Mouse (Mus musculus): ENCODE data around the gene Vill. TPM values are rescaled to one million over a fixed set of nuclear protein-coding genes. Genes with fewer than 3 reads are reported as not detected.

The Vill gene
- polyA plus RNA-seq, 1 experiment from 2014 or later = 9.0 TPM

DNA sequence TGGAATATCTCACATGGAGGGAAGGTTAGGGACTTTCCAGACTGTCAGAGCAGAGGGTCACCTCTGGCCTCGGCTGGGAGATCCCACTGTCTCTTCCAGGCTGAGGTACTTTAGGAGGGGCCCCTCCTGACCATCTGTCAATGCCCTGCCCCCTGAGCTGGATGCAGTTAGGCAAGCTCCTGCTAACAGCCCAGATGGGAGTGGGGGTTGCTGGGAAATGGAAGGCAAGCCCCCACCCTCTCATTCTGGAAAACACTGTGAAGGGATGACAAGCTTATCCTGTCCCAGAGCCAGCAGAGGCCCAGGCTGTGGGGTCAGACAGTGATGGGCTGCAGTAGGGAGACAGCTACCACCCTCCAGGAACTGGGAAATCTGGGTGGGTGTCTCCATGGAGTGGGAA is 33.9 kb downstream of the Vill start:
- H3K4me3 ChIP-seq (ENCODE audit: low read length) = no peak overlapping the region
- H3K9me3 ChIP-seq (replicated peaks; ENCODE audit: control insufficient read depth, low read length) = no peaks in the 10 kb centered on the region
- H3K27ac ChIP-seq (ENCODE audit: low read length) = no peak overlapping the region
- 31% methylated on average over 1 of the region's 1 CpGs for WGBS
- no peaks in the 10 kb centered on the region for H3K36me3 ChIP-seq (ENCODE audit: control insufficient read depth, insufficient read depth)
- peak; percentile 14; the same call in 1 of the 2 replicates for ATAC-seq (replicated peaks; ENCODE audit: extremely low read depth, insufficient read depth, low FRiP score)
- peaks cover 25% of the 10 kb centered on the region for H3K4me1 ChIP-seq (ENCODE audit: control insufficient read depth, insufficient read depth, low read length)
- no peaks in the 10 kb centered on the region for H3K27me3 ChIP-seq (ENCODE audit: control insufficient read depth, insufficient read depth, low read length)
- no peak overlapping the region for H3K4me2 ChIP-seq (ENCODE audit: low read depth, low read length)
- H3K9ac ChIP-seq (ENCODE audit: low read length) = no peak overlapping the region

DNA sequence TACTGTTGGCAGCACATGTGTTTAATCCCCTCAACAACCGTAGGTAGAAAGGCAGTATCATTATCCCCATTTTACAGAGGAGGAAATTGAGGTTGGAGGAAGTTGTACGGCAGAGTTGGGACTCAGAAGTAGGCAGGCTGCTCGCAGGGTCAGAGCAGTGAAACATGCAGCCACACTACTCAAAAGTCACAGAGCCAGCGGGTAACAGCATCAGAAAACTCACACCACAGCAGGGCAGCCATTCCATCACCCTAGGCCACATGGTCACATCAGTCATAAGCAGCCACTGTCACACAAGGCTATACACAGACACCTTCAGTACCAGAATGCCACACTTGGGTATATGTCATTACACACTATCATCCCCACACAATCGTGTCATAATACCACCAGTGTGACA is 34.7 kb downstream of the Vill start:
- peaks cover 33% of the 10 kb centered on the region for H3K4me1 ChIP-seq (ENCODE audit: control insufficient read depth, insufficient read depth, low read length)

DNA sequence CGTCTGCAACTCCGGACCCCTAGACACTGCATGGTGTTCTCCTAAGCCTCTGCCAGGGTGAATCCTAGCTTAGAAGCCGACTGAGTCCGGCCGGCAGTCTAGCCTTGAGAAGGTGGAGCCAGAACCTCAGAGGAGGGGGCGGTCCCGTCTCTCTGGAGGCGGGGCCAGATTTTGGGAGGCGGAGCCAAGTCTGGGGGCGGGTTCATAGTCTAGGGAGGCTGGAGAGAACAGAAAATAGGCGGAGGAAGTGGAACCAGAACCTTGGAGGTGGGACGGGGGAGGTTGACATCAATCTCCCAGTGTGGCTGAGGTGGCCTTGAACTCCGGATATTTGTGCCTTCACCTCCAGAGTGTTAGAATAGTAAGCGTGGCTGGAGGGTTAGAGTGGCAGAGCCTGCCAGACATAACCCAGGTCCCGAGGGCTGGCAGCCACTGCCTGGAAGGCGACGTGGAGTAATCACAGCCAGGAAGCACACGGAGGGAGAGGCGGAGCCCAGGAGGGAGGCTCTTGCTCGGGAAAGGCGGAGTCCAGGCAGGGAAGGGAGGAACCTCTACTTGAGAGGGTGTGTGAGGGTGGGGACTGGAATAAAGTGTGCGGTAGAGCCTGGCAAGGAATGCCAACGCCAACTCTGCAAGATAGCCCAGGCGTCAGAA is 35.7 kb downstream of the Vill start:
- Histone ChIP-seq H3K9ac (ENCODE audit: low read length) (peak overlapping the region; percentile 60), H3K4me2 (ENCODE audit: low read depth, low read length) (peak overlapping the region; percentile 65), H3K4me3 (ENCODE audit: low read length) (peak overlapping the region; percentile 44), H3K36me3 (ENCODE audit: control insufficient read depth, insufficient read depth) (no peaks in the 10 kb centered on the region), H3K27ac (ENCODE audit: low read length) (peak overlapping the region; percentile 67), H3K27me3 (ENCODE audit: control insufficient read depth, insufficient read depth, low read length) (no peaks in the 10 kb centered on the region), H3K4me1 (ENCODE audit: control insufficient read depth, insufficient read depth, low read length) (peaks cover 33% of the 10 kb centered on the region), H3K9me3 (replicated peaks; ENCODE audit: control insufficient read depth, low read length) (no peaks in the 10 kb centered on the region)
- peak; percentile 73 for ATAC-seq (replicated peaks; ENCODE audit: extremely low read depth, insufficient read depth, low FRiP score)
- 1% methylated on average over 24 of the region's 24 CpGs for WGBS

More for the DNA sequence above, 34.7 kb downstream of the Vill start:
- ATAC-seq (replicated peaks; ENCODE audit: extremely low read depth, insufficient read depth, low FRiP score) = no peak
- no peaks in the 10 kb centered on the region for H3K9me3 ChIP-seq (replicated peaks; ENCODE audit: control insufficient read depth, low read length)
- peak overlapping the region; percentile 65 for H3K4me2 ChIP-seq (ENCODE audit: low read depth, low read length)
- H3K9ac ChIP-seq (ENCODE audit: low read length) = no peak overlapping the region
- peak overlapping the region; percentile 44; the same call in 1 of the 2 replicates for H3K4me3 ChIP-seq (ENCODE audit: low read length)
- H3K27me3 ChIP-seq (ENCODE audit: control insufficient read depth, insufficient read depth, low read length) = no peaks in the 10 kb centered on the region
- no peaks in the 10 kb centered on the region for H3K36me3 ChIP-seq (ENCODE audit: control insufficient read depth, insufficient read depth)
- no peak overlapping the region for H3K27ac ChIP-seq (ENCODE audit: low read length)
- 85% methylated on average over 5 of the region's 5 CpGs for WGBS

DNA sequence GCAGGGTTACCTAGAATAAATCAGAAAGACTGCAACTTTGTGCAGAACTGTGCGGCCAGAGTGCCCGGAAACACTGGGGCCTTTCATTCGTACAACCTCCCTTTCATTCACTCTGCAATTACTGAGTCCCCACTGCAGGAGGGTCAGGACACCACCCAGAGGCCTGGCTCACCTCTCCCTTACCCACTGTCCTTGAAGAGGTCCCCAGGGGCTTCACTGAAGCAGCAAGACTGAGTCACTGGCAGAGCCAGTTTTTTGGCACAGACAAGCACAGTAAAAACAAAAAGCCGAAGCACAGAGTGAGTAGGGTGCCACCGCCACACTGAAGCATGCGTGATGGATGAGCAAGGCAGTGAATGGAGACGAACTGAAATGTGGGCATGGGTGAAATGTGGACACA is 36.9 kb downstream of the Vill start:
- H3K27ac ChIP-seq (ENCODE audit: low read length) = no peak overlapping the region
- H3K9ac ChIP-seq (ENCODE audit: low read length) = no peak overlapping the region
- no peak for ATAC-seq (replicated peaks; ENCODE audit: extremely low read depth, insufficient read depth, low FRiP score)
- peaks cover 39% of the 10 kb centered on the region for H3K4me1 ChIP-seq (ENCODE audit: control insufficient read depth, insufficient read depth, low read length)
- no peaks in the 10 kb centered on the region for H3K9me3 ChIP-seq (replicated peaks; ENCODE audit: control insufficient read depth, low read length)
- H3K36me3 ChIP-seq (ENCODE audit: control insufficient read depth, insufficient read depth) = no peaks in the 10 kb centered on the region
- 73% methylated on average over 7 of the region's 7 CpGs for WGBS
- no peaks in the 10 kb centered on the region for H3K27me3 ChIP-seq (ENCODE audit: control insufficient read depth, insufficient read depth, low read length)
- H3K4me2 ChIP-seq (ENCODE audit: low read depth, low read length) = no peak overlapping the region
- no peak overlapping the region for H3K4me3 ChIP-seq (ENCODE audit: low read length)

DNA sequence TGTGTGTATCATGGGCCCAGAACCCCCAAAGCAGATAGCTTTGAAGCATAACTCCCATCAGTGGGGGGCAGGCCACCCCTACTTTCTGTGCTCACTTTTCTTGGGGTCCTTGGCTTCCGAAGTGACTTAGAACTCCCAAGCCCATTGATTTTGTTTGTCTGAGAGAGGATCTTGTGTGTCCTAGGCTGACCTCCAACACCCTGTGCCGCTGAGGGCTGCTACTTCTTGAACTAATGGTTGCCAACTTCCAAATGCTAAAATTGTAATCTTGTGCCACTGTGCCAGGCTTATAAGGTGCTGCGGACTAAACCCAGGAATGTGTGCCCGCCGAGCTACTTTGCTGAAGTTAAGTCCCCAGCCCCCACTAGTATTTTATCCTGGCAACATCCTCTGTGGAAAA is 37.9 kb downstream of the Vill start:
- peaks cover 37% of the 10 kb centered on the region for H3K4me1 ChIP-seq (ENCODE audit: control insufficient read depth, insufficient read depth, low read length)

DNA sequence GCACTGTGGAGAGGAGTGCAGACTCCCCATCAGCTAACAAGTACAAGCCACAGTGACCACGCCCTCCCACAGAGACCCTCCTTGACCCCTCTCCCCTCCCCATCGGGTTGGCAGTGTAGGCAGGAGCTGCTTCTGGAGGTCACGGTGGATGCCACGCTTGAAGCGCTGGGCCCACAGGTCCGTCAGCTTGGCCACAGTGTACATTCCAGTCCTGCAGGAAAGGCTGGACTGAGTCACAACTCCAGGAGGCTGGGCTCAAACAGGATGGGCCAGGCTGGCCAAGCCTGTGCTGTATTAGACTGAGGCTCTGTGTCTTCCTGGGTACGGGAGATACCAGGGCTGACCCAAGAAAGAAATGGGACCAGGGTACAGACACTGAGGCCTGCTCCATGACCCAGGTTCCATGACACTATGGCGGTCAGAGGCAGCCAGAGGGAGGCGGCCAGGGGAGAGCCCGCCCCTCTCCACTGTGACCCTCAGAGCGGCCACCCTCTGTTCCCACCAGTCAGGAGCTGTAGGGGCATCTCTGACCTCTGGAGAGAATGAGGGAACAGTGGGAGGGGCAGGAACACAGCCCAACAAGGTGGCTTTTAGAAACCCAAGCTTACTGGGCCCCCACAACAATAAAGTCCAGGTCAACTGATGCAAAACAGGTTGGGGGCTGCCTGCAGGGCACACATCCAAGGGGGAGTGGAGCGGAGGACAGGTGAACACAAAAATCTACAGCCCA is 39.2 kb downstream of the Vill start:
- H3K4me2 ChIP-seq (ENCODE audit: low read depth, low read length) = peak overlapping the region; percentile 93
- H3K9me3 ChIP-seq (replicated peaks; ENCODE audit: control insufficient read depth, low read length) = no peaks in the 10 kb centered on the region
- WGBS = 70% methylated on average over 12 of the region's 12 CpGs
- no peaks in the 10 kb centered on the region for H3K36me3 ChIP-seq (ENCODE audit: control insufficient read depth, insufficient read depth)
- H3K4me3 ChIP-seq (ENCODE audit: low read length) = peak overlapping the region; percentile 76
- no peak overlapping the region for H3K9ac ChIP-seq (ENCODE audit: low read length)
- no peaks in the 10 kb centered on the region; the same call in 1 of the 2 replicates for H3K27me3 ChIP-seq (ENCODE audit: control insufficient read depth, insufficient read depth, low read length)
- H3K27ac ChIP-seq (ENCODE audit: low read length) = no peak overlapping the region
- no peak for ATAC-seq (replicated peaks; ENCODE audit: extremely low read depth, insufficient read depth, low FRiP score)
- H3K4me1 ChIP-seq (ENCODE audit: control insufficient read depth, insufficient read depth, low read length) = peaks cover 31% of the 10 kb centered on the region

More for the DNA sequence above, 37.9 kb downstream of the Vill start:
- WGBS = 89% methylated on average over 5 of the region's 5 CpGs
- Histone ChIP-seq H3K9ac (ENCODE audit: low read length) (no peak overlapping the region), H3K9me3 (replicated peaks; ENCODE audit: control insufficient read depth, low read length) (no peaks in the 10 kb centered on the region), H3K27ac (ENCODE audit: low read length) (no peak overlapping the region), H3K4me2 (ENCODE audit: low read depth, low read length) (no peak overlapping the region), H3K4me3 (ENCODE audit: low read length) (no peak overlapping the region), H3K27me3 (ENCODE audit: control insufficient read depth, insufficient read depth, low read length) (no peaks in the 10 kb centered on the region; the same call in 1 of the 2 replicates), H3K36me3 (ENCODE audit: control insufficient read depth, insufficient read depth) (no peaks in the 10 kb centered on the region)
- ATAC-seq (replicated peaks; ENCODE audit: extremely low read depth, insufficient read depth, low FRiP score) = no peak

DNA sequence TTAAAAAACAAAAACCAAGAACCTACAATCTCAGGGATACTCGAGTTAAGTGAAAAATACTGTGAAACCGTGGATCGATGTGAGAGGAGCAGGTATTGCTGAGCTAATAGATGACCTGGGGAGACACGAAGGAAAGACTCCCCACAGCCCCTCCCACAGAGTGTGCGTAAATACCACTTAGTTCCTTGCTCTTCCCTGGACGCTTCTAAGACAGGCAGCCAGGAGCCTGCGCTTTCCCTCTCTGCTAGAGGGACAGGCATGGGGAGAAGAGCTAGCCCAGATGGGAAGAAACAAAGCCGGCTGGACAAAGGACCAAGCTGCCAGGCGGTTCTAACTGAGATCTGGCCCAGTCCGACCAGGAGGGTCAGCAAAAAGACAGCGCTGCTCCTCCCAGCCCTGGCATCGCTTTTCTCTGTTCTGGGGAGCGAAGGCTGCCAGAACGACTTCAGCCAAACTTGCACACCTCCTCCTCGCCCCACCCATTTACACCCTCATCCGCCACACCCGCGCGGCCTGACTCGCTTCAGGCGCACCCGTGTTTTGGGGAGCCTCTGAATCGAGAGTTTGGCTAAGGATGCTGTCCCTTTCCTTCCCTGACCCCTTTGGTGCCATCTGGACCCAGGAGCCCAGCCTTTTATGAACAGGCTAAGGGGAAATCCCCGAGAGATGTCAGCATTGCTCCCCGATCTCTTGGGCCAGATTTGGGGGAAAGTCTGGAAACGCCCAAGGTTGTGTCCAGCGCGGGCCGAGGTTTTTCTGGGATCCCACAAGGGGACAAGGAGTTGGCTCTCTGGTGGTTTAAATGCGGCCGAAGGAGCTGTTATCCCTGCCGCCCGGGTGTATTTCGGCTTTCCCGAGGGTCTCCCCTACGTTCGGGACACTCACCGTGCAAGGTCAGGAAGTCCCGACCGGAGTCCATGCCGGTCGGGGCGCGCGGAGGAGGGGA is 40.2 kb downstream of the Vill start:
- Histone ChIP-seq H3K4me2 (ENCODE audit: low read depth, low read length) (peak overlapping the region; percentile 93), H3K4me3 (ENCODE audit: low read length) (peak overlapping the region; percentile 76), H3K27ac (ENCODE audit: low read length) (peak overlapping the region; percentile 70), H3K36me3 (ENCODE audit: control insufficient read depth, insufficient read depth) (no peaks in the 10 kb centered on the region), H3K9me3 (replicated peaks; ENCODE audit: control insufficient read depth, low read length) (no peaks in the 10 kb centered on the region), H3K9ac (ENCODE audit: low read length) (peak overlapping the region; percentile 86), H3K4me1 (ENCODE audit: control insufficient read depth, insufficient read depth, low read length) (peaks cover 28% of the 10 kb centered on the region), H3K27me3 (ENCODE audit: control insufficient read depth, insufficient read depth, low read length) (no peaks in the 10 kb centered on the region; the same call in 1 of the 2 replicates)
- 4% methylated on average over 45 of the region's 45 CpGs for WGBS
- ATAC-seq (replicated peaks; ENCODE audit: extremely low read depth, insufficient read depth, low FRiP score) = no peak

DNA sequence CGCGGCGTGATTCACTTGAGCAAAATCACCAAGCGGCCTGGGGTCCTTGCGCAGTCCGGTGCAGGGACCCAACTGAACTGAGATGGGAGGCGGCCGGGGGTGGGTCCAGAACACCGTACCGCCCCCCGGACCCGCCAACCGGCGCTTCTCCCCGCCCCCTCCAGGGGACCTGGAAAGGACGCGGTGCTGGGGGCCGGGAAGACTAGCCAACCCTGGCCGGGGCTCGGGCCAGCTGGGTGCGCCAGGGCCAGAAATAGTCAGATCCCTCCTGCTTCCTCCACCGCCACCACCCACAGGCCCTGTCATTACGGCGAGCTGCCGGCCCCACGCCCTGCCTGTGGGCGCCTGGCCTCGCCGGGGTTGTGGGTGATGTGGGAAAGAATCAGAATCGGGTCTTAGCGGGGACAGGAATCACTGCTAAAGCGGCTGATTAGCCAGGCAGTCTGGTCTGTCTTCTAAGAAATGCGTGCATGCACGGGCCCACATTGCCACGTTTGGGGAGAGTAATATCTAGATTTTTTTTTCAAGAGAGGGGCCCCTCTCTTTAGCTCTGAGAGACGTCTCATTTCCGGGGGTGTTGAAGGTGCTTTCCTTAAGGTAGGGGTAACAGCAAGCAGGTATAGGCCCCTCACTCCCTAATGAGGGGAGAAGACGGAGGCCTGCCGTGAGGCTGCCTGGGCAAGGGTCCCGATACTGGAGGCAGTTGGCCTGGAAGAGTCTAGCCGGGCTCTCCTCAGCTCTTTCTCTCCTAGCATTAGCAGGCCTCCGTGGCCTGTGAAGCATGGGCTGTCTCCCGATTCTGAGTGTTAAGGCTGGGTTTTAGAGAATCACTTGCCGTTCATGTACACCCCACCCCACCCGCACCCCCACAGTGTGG is 41.1 kb downstream of the Vill start, which contains the start of gene Plcd1:
TSS of gene Plcd1 (minus strand) at position 84 of the 877 bp plus-strand sequence.
- peak within 1 kb of the TSS; percentile 93 for H3K4me2 ChIP-seq (ENCODE audit: low read depth, low read length)
- H3K27me3 ChIP-seq (ENCODE audit: control insufficient read depth, insufficient read depth, low read length) = no peaks in the 10 kb centered on the region; the same call in 1 of the 2 replicates
- peak; percentile 95 for ATAC-seq (replicated peaks; ENCODE audit: extremely low read depth, insufficient read depth, low FRiP score)
- peak within 1 kb of the TSS; percentile 86 for H3K9ac ChIP-seq (ENCODE audit: low read length)
- peaks cover 21% of the 10 kb centered on the region for H3K4me1 ChIP-seq (ENCODE audit: control insufficient read depth, insufficient read depth, low read length)
- H3K4me3 ChIP-seq (ENCODE audit: low read length) = peak within 1 kb of the TSS; percentile 76
- H3K9me3 ChIP-seq (replicated peaks; ENCODE audit: control insufficient read depth, low read length) = no peaks in the 10 kb centered on the region
- 11% methylated on average over 44 of the region's 45 CpGs for WGBS
- no peaks in the 10 kb centered on the region for H3K36me3 ChIP-seq (ENCODE audit: control insufficient read depth, insufficient read depth)
- peak within 1 kb of the TSS; percentile 70 for H3K27ac ChIP-seq (ENCODE audit: low read length)

All from heart, embryonic 16.5 days (tissue).